Mouse (Mus musculus) lung, postnatal 0 days (tissue): ENCODE results near the gene Cdk17.

Source experiments
- CTCF ChIP-seq: IDR thresholded peaks from 2 replicates; pipeline ENCODE4 v1.5.1; 2016; ENCODE audit warnings: antibody characterized with exemption, mild to moderate bottlenecking
- EP300 ChIP-seq: IDR thresholded peaks from 2 replicates; pipeline ENCODE4 v1.6.1; 2016; ENCODE audit warnings: antibody characterized with exemption, mild to moderate bottlenecking, control low read depth

GRCm38 (mm10) chr10:93251426-93251825 is 90.8 kb downstream of the Cdk17 start:
- no peak for TF ChIP-seq CTCF
- no peak for TF ChIP-seq EP300
